12 mouse cellular contexts compared by ENCODE assay signal in genomic region chr2:160622646-160623045, GRCm38 (mm10). TPM values are rescaled to one million over a fixed set of nuclear protein-coding genes. Genes with fewer than 3 reads are reported as not detected.
DNase-seq lines count a peak whose midpoint lies in the region; ATAC-seq and TF ChIP-seq lines count a peak whose summit lies in the region.
"Had no signal": no experiment of that assay in that cellular context is flagged by ENCODE, and none has a peak within 500 bp of the region (broad histone marks: within the 10 kb centered on the region; RNA-seq: fewer than 3 reads in every experiment).

No protein-coding gene starts in this region.

- no peak for ATAC-seq in heart, embryonic 12.5 days (ENCODE audit: insufficient number of reproducible peaks, low FRiP score)
- no peak for ATAC-seq in limb, embryonic 15.5 days (ENCODE audit: insufficient number of reproducible peaks, low FRiP score, low TSS enrichment, low read depth)
- ATAC-seq in embryonic facial prominence, embryonic 15.5 days (ENCODE audit: insufficient number of reproducible peaks, low FRiP score, low TSS enrichment, low read depth): no peak
- ATAC-seq in intestine, postnatal 0 days: no peak
- ATAC-seq: midbrain, embryonic 15.5 days had no signal

- peaks cover 28% of the 10 kb centered on the region for H3K4me1 ChIP-seq in heart, embryonic 12.5 days (replicated peaks)
- H3K4me1 ChIP-seq in limb, embryonic 15.5 days: peaks cover 25% of the 10 kb centered on the region
- peaks cover 20% of the 10 kb centered on the region for H3K4me1 ChIP-seq in limb, embryonic 10.5 days
- peaks cover 43% of the 10 kb centered on the region for H3K4me1 ChIP-seq in embryonic facial prominence, embryonic 15.5 days
- H3K4me1 ChIP-seq in intestine, postnatal 0 days (replicated peaks; ENCODE audit: control insufficient read depth, insufficient read depth, low read length): peaks cover 11% of the 10 kb centered on the region
- H3K4me1 ChIP-seq: midbrain, embryonic 15.5 days had no signal

- no peaks in the 10 kb centered on the region for H3K27me3 ChIP-seq in heart, embryonic 12.5 days (replicated peaks)
- H3K27me3 ChIP-seq in limb, embryonic 15.5 days: no peaks in the 10 kb centered on the region
- no peaks in the 10 kb centered on the region for H3K27me3 ChIP-seq in limb, embryonic 10.5 days (ENCODE audit: low read depth, poor library complexity, severe bottlenecking)
- H3K27me3 ChIP-seq in embryonic facial prominence, embryonic 15.5 days: no peaks in the 10 kb centered on the region
- no peaks in the 10 kb centered on the region for H3K27me3 ChIP-seq in intestine, postnatal 0 days (replicated peaks; ENCODE audit: control insufficient read depth, insufficient read depth, low read length)
- H3K27me3 ChIP-seq: hindbrain, embryonic 13.5 days; limb, embryonic 13.5 days; midbrain, embryonic 15.5 days had no signal

- no peak for DNase-seq in heart, postnatal 36 days
- no peak for DNase-seq in limb, embryonic 10.5 days (ENCODE audit: low spot score)
- DNase-seq in cerebellum, adult 8-10 months: no peak
- DNase-seq: gastrocnemius, postnatal 14 days; kidney, postnatal 10 days had no signal

- no peak overlapping the region for H3K4me2 ChIP-seq in heart, embryonic 12.5 days
- no peak overlapping the region for H3K4me2 ChIP-seq in limb, embryonic 15.5 days
- H3K4me2 ChIP-seq in embryonic facial prominence, embryonic 15.5 days (replicated peaks): no peak overlapping the region
- H3K4me2 ChIP-seq in intestine, postnatal 0 days (replicated peaks; ENCODE audit: low read depth): no peak overlapping the region
- H3K4me2 ChIP-seq: hindbrain, embryonic 13.5 days; limb, embryonic 13.5 days; midbrain, embryonic 15.5 days had no signal

- H3K9me3 ChIP-seq in heart, embryonic 12.5 days (replicated peaks): no peaks in the 10 kb centered on the region; the same call in 1 of the 2 replicates
- H3K9me3 ChIP-seq in limb, embryonic 15.5 days: no peaks in the 10 kb centered on the region
- H3K9me3 ChIP-seq in limb, embryonic 10.5 days (replicated peaks): no peaks in the 10 kb centered on the region
- no peaks in the 10 kb centered on the region for H3K9me3 ChIP-seq in embryonic facial prominence, embryonic 15.5 days (replicated peaks)
- H3K9me3 ChIP-seq in intestine, postnatal 0 days (ENCODE audit: control insufficient read depth): no peaks in the 10 kb centered on the region
- H3K9me3 ChIP-seq: hindbrain, embryonic 13.5 days; limb, embryonic 13.5 days; midbrain, embryonic 15.5 days had no signal

- no peak overlapping the region for H3K9ac ChIP-seq in heart, embryonic 12.5 days
- H3K9ac ChIP-seq in limb, embryonic 15.5 days: no peak overlapping the region
- H3K9ac ChIP-seq in embryonic facial prominence, embryonic 15.5 days: no peak overlapping the region
- no peak overlapping the region for H3K9ac ChIP-seq in intestine, postnatal 0 days (ENCODE audit: low read depth, low read length)
- H3K9ac ChIP-seq: hindbrain, embryonic 13.5 days; limb, embryonic 13.5 days; midbrain, embryonic 15.5 days had no signal

- no peak for TF ChIP-seq CTCF in intestine, postnatal 0 days (IDR thresholded peaks at IDR 0.05; ENCODE audit: low read depth)

- WGBS in heart, embryonic 12.5 days: 74% methylated on average over 3 of the region's 3 CpGs
- WGBS in limb, embryonic 15.5 days: 89% methylated on average over 3 of the region's 3 CpGs
- 89% methylated on average over 3 of the region's 3 CpGs for WGBS in limb, embryonic 10.5 days
- 67% methylated on average over 3 of the region's 3 CpGs for WGBS in embryonic facial prominence, embryonic 15.5 days
- WGBS in intestine, postnatal 0 days: 92% methylated on average over 3 of the region's 3 CpGs

- no peak overlapping the region for H3K4me3 ChIP-seq in heart, embryonic 12.5 days
- no peak overlapping the region for H3K4me3 ChIP-seq in limb, embryonic 15.5 days
- no peak overlapping the region for H3K4me3 ChIP-seq in limb, embryonic 10.5 days
- H3K4me3 ChIP-seq in embryonic facial prominence, embryonic 15.5 days (replicated peaks): no peak overlapping the region
- no peak overlapping the region for H3K4me3 ChIP-seq in intestine, postnatal 0 days (ENCODE audit: low read depth, low read length)
- H3K4me3 ChIP-seq: hindbrain, embryonic 13.5 days; limb, embryonic 13.5 days; midbrain, embryonic 15.5 days had no signal

- no peaks in the 10 kb centered on the region for H3K36me3 ChIP-seq in heart, embryonic 12.5 days
- H3K36me3 ChIP-seq in limb, embryonic 15.5 days: no peaks in the 10 kb centered on the region
- no peaks in the 10 kb centered on the region for H3K36me3 ChIP-seq in limb, embryonic 10.5 days
- H3K36me3 ChIP-seq in embryonic facial prominence, embryonic 15.5 days: no peaks in the 10 kb centered on the region
- H3K36me3 ChIP-seq in intestine, postnatal 0 days (ENCODE audit: control insufficient read depth, insufficient read depth): no peaks in the 10 kb centered on the region
- H3K36me3 ChIP-seq: hindbrain, embryonic 13.5 days; limb, embryonic 13.5 days; midbrain, embryonic 15.5 days had no signal

- peak overlapping the region; percentile 81 for H3K27ac ChIP-seq in heart, embryonic 12.5 days (ENCODE audit: poor library complexity, severe bottlenecking)
- peak overlapping the region; percentile 75; the same call in 1 of the 2 replicates for H3K27ac ChIP-seq in limb, embryonic 15.5 days
- no peak overlapping the region for H3K27ac ChIP-seq in limb, embryonic 10.5 days
- H3K27ac ChIP-seq in embryonic facial prominence, embryonic 15.5 days (replicated peaks): peak overlapping the region; percentile 80; the same call in 1 of the 2 replicates
- peak overlapping the region; percentile 80; the same call in 1 of the 2 replicates for H3K27ac ChIP-seq in intestine, postnatal 0 days (ENCODE audit: low read depth, low read length)
- H3K27ac ChIP-seq: hindbrain, embryonic 13.5 days; limb, embryonic 13.5 days; midbrain, embryonic 15.5 days had no signal

- intact Hi-C loops in heart, postnatal 36 days (cut with DNase I): no loop called here

RNA-seq across cellular contexts. Expression of gene Top1, which starts 23.0 kb away (rescaled TPM):
- polyA plus RNA-seq in heart, embryonic 12.5 days (2016; fragmentation: Nextera tagmentation; extraction: Ambion mirVana): 60.1 and 63.9 TPM in 2 replicates
- 10 to 100 TPM; 46.9 to 50.5 TPM for total RNA-seq in heart, postnatal 36 days (2021)
- 61.8 and 67.6 TPM in 2 replicates for polyA plus RNA-seq in limb, embryonic 15.5 days (2015; fragmentation: Nextera tagmentation; extraction: Ambion mirVana)
- 96.6 and 107 TPM in 2 replicates for polyA plus RNA-seq in limb, embryonic 10.5 days (2016; fragmentation: Nextera tagmentation; extraction: Ambion mirVana)
- 69.8 and 71.7 TPM in 2 replicates for polyA plus RNA-seq in embryonic facial prominence, embryonic 15.5 days (2015; fragmentation: Nextera tagmentation; extraction: Ambion mirVana)
- 32.7 and 39.2 TPM in 2 replicates for polyA plus RNA-seq in intestine, postnatal 0 days (2015; fragmentation: Nextera tagmentation; extraction: Ambion mirVana)
